ENCODE assay signal across 8 mouse cellular contexts in genomic region chr17:29438347-29439235, GRCm38 (mm10). TPM values are rescaled to one million over a fixed set of nuclear protein-coding genes. Genes with fewer than 3 reads are reported as not detected.
DNase-seq lines count a peak whose midpoint lies in the region; ATAC-seq and TF ChIP-seq lines count a peak whose summit lies in the region.

No protein-coding gene starts in this region.

- peaks cover 64% of the 10 kb centered on the region for H3K4me1 ChIP-seq in embryonic facial prominence, embryonic 10.5 days
- peaks cover 70% of the 10 kb centered on the region for H3K4me1 ChIP-seq in heart, embryonic 12.5 days (replicated peaks)
- peaks cover 23% of the 10 kb centered on the region for H3K4me1 ChIP-seq in kidney, embryonic 14.5 days (ENCODE audit: control insufficient read depth, insufficient read depth, low read length)
- H3K4me1 ChIP-seq in lung, postnatal 0 days (ENCODE audit: insufficient read depth, low read depth, low read length), result peaks cover 11% of the 10 kb centered on the region; the same call in 1 of the 2 replicates

- peak overlapping the region; percentile 72 for H3K27ac ChIP-seq in embryonic facial prominence, embryonic 10.5 days (replicated peaks)
- peak overlapping the region; percentile 96 for H3K27ac ChIP-seq in heart, embryonic 12.5 days (ENCODE audit: poor library complexity, severe bottlenecking)
- no peak overlapping the region for H3K27ac ChIP-seq in kidney, embryonic 14.5 days (ENCODE audit: low read depth, low read length)
- 0 out of 2 replicates have a peak overlapping the region, but pooled peaks have one; percentile 77 for H3K27ac ChIP-seq in lung, postnatal 0 days (ENCODE audit: low read length)

- H3K9me3 ChIP-seq in embryonic facial prominence, embryonic 10.5 days, result no peaks in the 10 kb centered on the region
- H3K9me3 ChIP-seq in heart, embryonic 12.5 days (replicated peaks), result no peaks in the 10 kb centered on the region
- H3K9me3 ChIP-seq in kidney, embryonic 14.5 days (ENCODE audit: control insufficient read depth, low read length), result no peaks in the 10 kb centered on the region
- H3K9me3 ChIP-seq in lung, postnatal 0 days (ENCODE audit: low read length), result no peaks in the 10 kb centered on the region

- peak overlapping the region; percentile 11 for H3K4me3 ChIP-seq in embryonic facial prominence, embryonic 10.5 days
- peak overlapping the region; percentile 12 for H3K4me3 ChIP-seq in heart, embryonic 12.5 days
- no peak overlapping the region for H3K4me3 ChIP-seq in kidney, embryonic 14.5 days (ENCODE audit: low read length)
- H3K4me3 ChIP-seq in lung, postnatal 0 days (ENCODE audit: low read depth, low read length), result peak overlapping the region; percentile 10; the same call in 1 of the 2 replicates

- TF ChIP-seq EP300 in lung, postnatal 0 days (IDR thresholded peaks at IDR 0.05), result peak; percentile 28

- no peak for TF ChIP-seq CTCF in lung, postnatal 0 days (IDR thresholded peaks at IDR 0.05)

- peak; percentile 68 for ATAC-seq in heart, embryonic 12.5 days (ENCODE audit: insufficient number of reproducible peaks, low FRiP score)
- ATAC-seq in kidney, embryonic 14.5 days (ENCODE audit: low FRiP score, low TSS enrichment), result 0 out of 2 replicates have a peak, but pooled peaks have one; percentile 17
- peak; percentile 34 for ATAC-seq in lung, postnatal 0 days
- no peak for ATAC-seq in activated CD4-positive, CD25-positive, alpha-beta regulatory T cell, adult 4 months

- H3K36me3 ChIP-seq in embryonic facial prominence, embryonic 10.5 days (replicated peaks), result no peaks in the 10 kb centered on the region
- no peaks in the 10 kb centered on the region for H3K36me3 ChIP-seq in heart, embryonic 12.5 days
- H3K36me3 ChIP-seq in kidney, embryonic 14.5 days (ENCODE audit: control insufficient read depth, insufficient read depth, low read length), result no peaks in the 10 kb centered on the region
- H3K36me3 ChIP-seq in lung, postnatal 0 days (ENCODE audit: insufficient read depth, low read length), result no peaks in the 10 kb centered on the region

- H3K9ac ChIP-seq in heart, embryonic 12.5 days, result peak overlapping the region; percentile 37; the same call in 1 of the 2 replicates
- H3K9ac ChIP-seq in kidney, embryonic 14.5 days (ENCODE audit: low read depth, low read length), result no peak overlapping the region
- no peak overlapping the region for H3K9ac ChIP-seq in lung, postnatal 0 days (replicated peaks; ENCODE audit: low read depth)

- peak; percentile 71 to 77 for DNase-seq in urinary bladder, adult 18-20 months (ENCODE audit: low spot score in 2 of 2)
- DNase-seq in urinary bladder, adult 2 months (ENCODE audit: low spot score), result no peak
- DNase-seq in embryonic facial prominence, embryonic 10.5 days (ENCODE audit: low spot score), result peak; percentile 65
- DNase-seq in lung, postnatal 0 days (ENCODE audit: low spot score), result peak; percentile 74
- DNase-seq in spleen, adult 18-20 months, result peak; percentile 40 to 62

- H3K27me3 ChIP-seq in embryonic facial prominence, embryonic 10.5 days (replicated peaks; ENCODE audit: low read depth, poor library complexity, severe bottlenecking), result 0 out of 2 replicates have a peak, but pooled peaks cover 6% of the 10 kb centered on the region
- no peaks in the 10 kb centered on the region for H3K27me3 ChIP-seq in heart, embryonic 12.5 days (replicated peaks)
- H3K27me3 ChIP-seq in kidney, embryonic 14.5 days (ENCODE audit: control insufficient read depth, insufficient read depth, low read length), result no peaks in the 10 kb centered on the region
- no peaks in the 10 kb centered on the region for H3K27me3 ChIP-seq in lung, postnatal 0 days (replicated peaks; ENCODE audit: insufficient read depth, low read length)

- 28% methylated on average over 17 of the region's 17 CpGs for whole genome bisulfite sequencing in embryonic facial prominence, embryonic 10.5 days
- 19% methylated on average over 17 of the region's 17 CpGs for WGBS in heart, embryonic 12.5 days
- WGBS in kidney, embryonic 14.5 days, result 14% methylated on average over 16 of the region's 17 CpGs
- WGBS in lung, postnatal 0 days, result 20% methylated on average over 17 of the region's 17 CpGs

- H3K4me2 ChIP-seq in heart, embryonic 12.5 days, result peak overlapping the region; percentile 78
- H3K4me2 ChIP-seq in kidney, embryonic 14.5 days (replicated peaks; ENCODE audit: low read depth, low read length), result peak overlapping the region; percentile 25; the same call in 1 of the 2 replicates
- peak overlapping the region; percentile 27; the same call in 1 of the 2 replicates for H3K4me2 ChIP-seq in lung, postnatal 0 days (replicated peaks; ENCODE audit: low read depth, low read length)

RNA-seq across cellular contexts. Expression of gene Pim1, which starts 52.0 kb away (rescaled TPM):
- polyA plus RNA-seq in urinary bladder, adult 2 months (2012; rRNA removed), result 21.2 and 24.4 TPM in 2 replicates
- 31.6 and 33.2 TPM in 2 replicates for polyA plus RNA-seq in embryonic facial prominence, embryonic 10.5 days (2016; fragmentation: Nextera tagmentation; extraction: Ambion mirVana)
- 25.1 and 27.0 TPM in 2 replicates for polyA plus RNA-seq in heart, embryonic 12.5 days (2016; fragmentation: Nextera tagmentation; extraction: Ambion mirVana)
- 12.6 and 15.6 TPM in 2 replicates for polyA plus RNA-seq in kidney, embryonic 14.5 days (2014; fragmentation: Nextera tagmentation; extraction: Ambion mirVana)
- 30.0 and 49.5 TPM in 2 replicates for polyA plus RNA-seq in lung, postnatal 0 days (2015; fragmentation: Nextera tagmentation; extraction: Ambion mirVana)
- 100 to 1,000 TPM; 291 to 376 TPM for polyA plus RNA-seq in activated CD4-positive, CD25-positive, alpha-beta regulatory T cell, adult 4 months (2017; shearing (Covaris generic))

Comparison
In these comparisons a context has a peak if more than half of its experiments do, and no peak if none do; other contexts are left out.
1. H3K4me2 ChIP-seq: peak in every context shown above with its lines; median percentile 78 in heart, embryonic 12.5 days; 27 in lung, postnatal 0 days; 25 in kidney, embryonic 14.5 days.